Mouse (Mus musculus) liver, embryonic 14.5 days (tissue): ENCODE measurements at regions not wholly inside any gene's neighbourhood (a gene's known extent, or its start where the extent isn't known, plus 50 kb on each side); places are given as distances from the start of the nearest gene placed in this dataset.

ENCODE experiments used
- ATAC-seq: fragments of 200-750 bp; cut with Nextera tagmentation; 2 replicates; pipeline ENCODE4 v1.8.0; 2017; ENCODE audit warnings: moderate number of reproducible peaks, mild to moderate bottlenecking, moderate library complexity; ENCODE audit not compliant: insufficient read depth
- DNase-seq, 3 experiments: peaks; one replicate each; pipeline ENCODE4 v3.0.0-alpha.2; 2012 to 2013; ENCODE audit warnings: low read depth in 3 of 3, low spot score in 3 of 3
- H3K27ac ChIP-seq: fragments of 300-500 bp; sonication (generic); 2 replicates; pipeline ENCODE4 v1.5.1; 2014; ENCODE audit warnings: moderate library complexity, mild to moderate bottlenecking, control low read depth, inconsistent platforms
- H3K27me3 ChIP-seq: fragments of 300-500 bp; sonication (generic); 2 replicates; pipeline ENCODE4 v1.6.1; 2014; ENCODE audit warnings: mild to moderate bottlenecking, low read length, moderate library complexity; ENCODE audit not compliant: control insufficient read depth, insufficient read depth
- H3K36me3 ChIP-seq: fragments of 300-500 bp; sonication (generic); replicated peaks from 2 replicates; pipeline ENCODE4 v1.6.1; 2014; ENCODE audit warnings: low read depth; ENCODE audit not compliant: control insufficient read depth, insufficient read depth
- H3K4me1 ChIP-seq, 2 experiments: fragments of 200-500 bp in 1 of 2; fragments of 300-500 bp in 1 of 2; sonication (generic) in 1 of 2; replicated peaks; 2 replicates each; pipeline ENCODE4 v1.6.1; 2012 to 2014; ENCODE audit warnings: antibody characterized with exemption in 1 of 2, inconsistent platforms in 1 of 2, low read length in 1 of 2; ENCODE audit not compliant: control insufficient read depth in 2 of 2, insufficient read depth in 2 of 2
- H3K4me2 ChIP-seq: fragments of 300-500 bp; sonication (generic); 2 replicates; pipeline ENCODE4 v1.6.1; 2014; ENCODE audit warnings: low read depth, mild to moderate bottlenecking, control low read depth, moderate library complexity
- H3K4me3 ChIP-seq, 2 experiments: fragments of 200-500 bp in 1 of 2; fragments of 300-500 bp in 1 of 2; sonication (generic) in 1 of 2; 2 replicates each; pipeline ENCODE4 v1.5.1; 2012 to 2014; ENCODE audit warnings: low read depth in 2 of 2, low read length in 2 of 2, mild to moderate bottlenecking in 2 of 2, control low read depth in 1 of 2, inconsistent platforms in 1 of 2, moderate library complexity in 1 of 2; ENCODE audit not compliant: insufficient read depth in 1 of 2
- H3K9ac ChIP-seq: fragments of 300-500 bp; sonication (generic); replicated peaks from 2 replicates; pipeline ENCODE4 v1.6.1; 2014; ENCODE audit warnings: mild to moderate bottlenecking, control low read depth, moderate library complexity
- H3K9me3 ChIP-seq: fragments of 300-500 bp; sonication (generic); 2 replicates; pipeline ENCODE4 v1.6.1; 2016; ENCODE audit warnings: low read length, mixed read lengths; ENCODE audit not compliant: control insufficient read depth
- CTCF ChIP-seq: IDR thresholded peaks from 2 replicates; pipeline ENCODE4 v1.5.1; 2016; ENCODE audit warnings: antibody characterized with exemption, low read depth, control low read depth
- EP300 ChIP-seq: IDR thresholded peaks from 2 replicates; pipeline ENCODE4 v1.6.1; 2016; ENCODE audit warnings: antibody characterized with exemption, low read depth
- WGBS: fragments of 180-500 bp; shearing (Covaris S2); extraction: QIAGEN DNeasy Blood & Tissue Kit; methylation state at CpG from one replicate; pipeline ENCODE4 v1.1.7; 2014; ENCODE audit not compliant: insufficient replicate concordance; 5-methylcytosine and 5-hydroxymethylcytosine counted together

- Histone ChIP-seq H3K9me3 (no peaks in the 10 kb centered on the region), H3K4me1 (no peaks in the 10 kb centered on the region), H3K36me3 (no peaks in the 10 kb centered on the region), H3K27me3 (no peaks in the 10 kb centered on the region), H3K27ac (no peak overlapping the region), H3K4me2 (no peak overlapping the region), H3K4me3 (no peak overlapping the region), H3K9ac (no peak overlapping the region)
- 59% methylated on average over 1 of the region's 1 CpGs for WGBS
- TF ChIP-seq CTCF = no peak
- no peak for TF ChIP-seq EP300
- ATAC-seq (no peak), DNase-seq (no peak)
Measured at GRCm38 (mm10) chr5:111968701-111969100, 235.0 kb downstream of the Gm26897 start.

- ATAC-seq (no peak), DNase-seq (no peak)
- H3K4me2 ChIP-seq = no peak overlapping the region
- no peaks in the 10 kb centered on the region for H3K4me1 ChIP-seq
- no peaks in the 10 kb centered on the region for H3K27me3 ChIP-seq
- WGBS = 77% methylated on average over 3 of the region's 3 CpGs
- H3K9me3 ChIP-seq = no peaks in the 10 kb centered on the region
- H3K27ac ChIP-seq = no peak overlapping the region
- TF ChIP-seq EP300 (no peak), CTCF (no peak)
- no peak overlapping the region for H3K4me3 ChIP-seq
- no peak overlapping the region for H3K9ac ChIP-seq
- H3K36me3 ChIP-seq = no peaks in the 10 kb centered on the region
Measured at GRCm38 (mm10) chr5:111971193-111971592, 237.5 kb downstream of the Gm26897 start.

DNA sequence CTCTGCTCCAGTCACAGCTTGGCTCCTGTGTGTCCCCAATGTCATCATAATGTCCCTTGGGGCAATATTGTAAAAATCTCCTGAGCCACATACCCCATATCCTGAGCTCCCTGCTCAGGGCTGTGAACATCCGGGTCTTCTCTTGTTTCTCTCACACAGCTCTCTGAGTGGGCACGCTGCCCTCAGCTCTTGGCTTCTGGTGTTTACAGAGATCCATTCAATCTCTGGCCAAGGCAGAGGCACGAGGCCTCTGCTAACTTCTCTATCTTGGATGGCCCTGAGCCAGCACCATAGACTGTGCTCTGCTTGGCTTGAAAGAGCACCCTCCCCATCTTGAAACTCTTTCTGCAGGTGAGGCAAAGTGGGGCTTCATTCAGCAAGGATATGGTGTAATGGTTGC, 238.2 kb downstream of the Gm26897 start:
- 60% methylated on average over 3 of the region's 3 CpGs for WGBS
- no peak for ATAC-seq
- no peak for TF ChIP-seq EP300
- TF ChIP-seq CTCF = no peak
- Histone ChIP-seq H3K4me1 (no peaks in the 10 kb centered on the region), H3K4me2 (no peak overlapping the region), H3K36me3 (no peaks in the 10 kb centered on the region), H3K27me3 (no peaks in the 10 kb centered on the region), H3K4me3 (no peak overlapping the region), H3K9ac (no peak overlapping the region), H3K27ac (no peak overlapping the region), H3K9me3 (no peaks in the 10 kb centered on the region)
- no peak for DNase-seq

GRCm38 (mm10) chr5:111975686-111976085, 242.0 kb downstream of the Gm26897 start:
- Histone ChIP-seq H3K27me3 (no peaks in the 10 kb centered on the region), H3K4me2 (no peak overlapping the region), H3K4me3 (no peak overlapping the region), H3K9ac (no peak overlapping the region), H3K4me1 (no peaks in the 10 kb centered on the region), H3K9me3 (no peaks in the 10 kb centered on the region), H3K36me3 (no peaks in the 10 kb centered on the region), H3K27ac (no peak overlapping the region)
- TF ChIP-seq EP300 (no peak), CTCF (no peak)
- no peak for ATAC-seq
- 41% methylated on average over 7 of the region's 7 CpGs for WGBS
- DNase-seq = no peak

DNA sequence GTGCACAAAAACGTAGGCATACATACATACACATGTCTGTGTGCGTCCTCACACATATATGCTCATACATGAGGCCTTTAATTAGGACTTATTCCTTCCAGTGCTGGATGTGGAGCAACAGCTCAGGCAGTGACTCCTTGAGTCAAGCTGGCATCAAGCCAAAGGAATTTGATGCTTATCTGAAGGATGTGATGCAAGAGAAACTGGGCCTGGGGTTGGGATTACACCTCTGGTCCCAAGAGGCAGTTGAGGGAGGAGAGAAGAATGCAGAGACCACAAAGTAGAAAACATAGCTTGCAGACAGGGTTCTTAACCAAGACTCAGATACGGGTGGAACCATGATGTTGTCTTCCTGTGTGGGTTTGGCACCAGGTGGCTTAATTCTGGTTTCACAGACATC, 245.9 kb downstream of the Gm26897 start:
- H3K27me3 ChIP-seq = no peaks in the 10 kb centered on the region
- H3K4me1 ChIP-seq = no peaks in the 10 kb centered on the region
- H3K36me3 ChIP-seq = no peaks in the 10 kb centered on the region
- ATAC-seq (no peak), DNase-seq (no peak)
- H3K4me3 ChIP-seq = no peak overlapping the region
- TF ChIP-seq EP300 (no peak), CTCF (no peak)
- WGBS = 52% methylated on average over 3 of the region's 3 CpGs
- no peak overlapping the region for H3K4me2 ChIP-seq
- H3K9me3 ChIP-seq = no peaks in the 10 kb centered on the region
- H3K9ac ChIP-seq = no peak overlapping the region
- no peak overlapping the region for H3K27ac ChIP-seq
